Mouse (Mus musculus) urinary bladder, postnatal 25 days (tissue): ENCODE results near the gene Tspan5.

Experiments used
- DNase-seq: peaks from one replicate; pipeline ENCODE4 v3.0.0; 2022; ENCODE audit warnings: low spot score

Tspan5 gene

GRCm38 (mm10) chr3:138744030-138744774, 2.2 kb downstream of the Tspan5 start:
- no peak for DNase-seq

DNA sequence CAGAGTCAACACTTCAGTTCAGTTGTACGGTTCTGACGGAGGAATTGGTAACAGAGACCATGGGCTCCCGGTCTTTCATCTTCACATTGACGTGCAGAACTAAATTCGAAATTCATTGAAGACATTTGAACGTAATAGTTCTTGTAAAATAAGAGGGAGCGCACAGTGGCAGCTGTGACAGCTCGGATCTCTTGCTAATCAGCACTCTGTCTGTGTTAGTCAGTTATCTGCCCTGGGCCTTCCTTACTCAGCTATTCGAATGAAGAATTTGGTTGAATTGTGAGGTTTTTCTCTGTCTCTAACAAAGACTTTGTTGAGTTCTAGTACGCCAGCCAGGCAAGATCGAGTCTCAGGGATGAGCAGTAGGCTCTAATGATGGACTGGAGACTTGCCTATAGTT, 3.1 kb downstream of the Tspan5 start:
- DNase-seq = no peak

- no peak for DNase-seq
Observed at GRCm38 (mm10) chr3:138745596-138745995, 3.6 kb downstream of the Tspan5 start.

DNA sequence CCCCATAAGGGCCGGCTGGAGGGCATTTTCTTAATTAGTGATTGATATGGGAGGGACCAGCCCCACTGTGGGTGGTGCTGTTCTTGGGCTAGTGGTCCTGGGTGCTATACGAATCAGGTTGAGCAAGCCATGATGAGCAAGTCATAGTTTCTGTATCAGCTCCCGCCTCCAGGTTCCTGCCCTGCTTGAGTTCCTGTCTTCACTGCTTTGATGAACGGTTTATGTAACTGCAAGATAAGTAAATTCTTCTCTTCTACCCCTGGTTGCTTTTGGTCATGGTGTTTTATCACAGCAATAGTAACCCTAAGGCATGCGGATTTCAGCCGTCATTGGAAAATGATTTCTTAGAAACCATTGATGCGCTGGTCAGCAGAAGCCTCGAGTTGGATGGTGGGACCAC, 4.6 kb downstream of the Tspan5 start:
- DNase-seq = no peak

- no peak for DNase-seq
Observed at GRCm38 (mm10) chr3:138747035-138747434, 5.0 kb downstream of the Tspan5 start.

- DNase-seq = no peak
Observed at GRCm38 (mm10) chr3:138747985-138748384, 6.0 kb downstream of the Tspan5 start.

DNA sequence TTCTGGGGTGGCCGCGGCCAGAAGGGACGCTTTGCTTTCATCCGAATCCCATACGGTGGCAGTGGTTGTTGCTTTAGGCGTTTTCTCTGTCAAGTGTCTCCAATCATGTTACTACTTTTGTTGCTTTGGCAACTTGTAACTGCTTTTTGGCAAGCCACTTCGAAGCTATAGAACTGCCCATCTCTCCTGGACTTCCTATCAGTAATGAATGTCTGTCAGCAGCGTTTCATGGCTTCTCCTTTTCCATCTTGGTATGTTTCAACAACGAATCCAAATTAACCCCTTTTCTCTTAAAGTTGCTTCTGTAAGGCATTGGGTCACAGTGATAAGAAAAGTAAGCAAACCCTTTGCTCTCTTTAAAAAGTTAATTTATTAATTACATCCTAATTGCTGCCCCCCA, 7.7 kb downstream of the Tspan5 start:
- DNase-seq = no peak

DNA sequence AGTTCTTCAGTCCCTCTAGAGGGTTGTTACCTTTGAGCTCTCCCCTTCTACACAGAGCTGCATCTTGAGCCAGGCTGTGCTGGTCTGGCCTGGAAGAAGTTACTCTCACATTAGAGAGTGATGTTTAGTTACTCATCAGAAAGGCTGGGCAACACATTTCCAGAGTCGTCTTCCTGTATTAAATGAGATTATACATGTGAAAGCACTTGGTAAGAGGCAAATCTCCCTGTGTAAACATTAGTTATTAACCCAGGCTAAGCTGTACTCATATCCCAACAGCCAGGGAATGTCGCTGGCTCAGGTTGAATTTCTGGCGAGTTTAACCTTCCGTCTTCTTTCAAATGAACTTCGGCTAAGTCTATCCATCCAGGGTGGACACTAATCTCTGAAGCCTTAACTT, 9.3 kb downstream of the Tspan5 start:
- no peak for DNase-seq

GRCm38 (mm10) chr3:138752056-138752455, 10.1 kb downstream of the Tspan5 start:
- DNase-seq = no peak

DNA sequence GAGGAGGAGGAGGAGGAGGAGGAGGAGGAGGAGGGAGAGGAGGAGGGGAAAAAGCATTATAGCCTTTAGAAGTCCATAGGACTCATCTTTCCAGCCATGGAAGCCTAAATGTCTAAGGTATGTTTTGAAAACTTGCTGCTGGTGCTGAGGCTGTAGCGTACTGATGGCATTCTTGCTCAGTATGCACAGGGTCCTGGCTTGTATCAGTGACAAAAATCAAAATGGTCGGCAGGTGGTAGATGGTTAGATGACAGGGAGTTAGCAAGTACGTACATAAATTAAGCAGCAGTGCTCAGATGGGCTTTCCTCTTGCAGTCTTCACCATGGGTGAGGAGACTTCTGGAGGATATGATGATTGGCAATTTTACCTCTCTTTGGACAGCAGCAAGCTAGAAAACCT, 10.8 kb downstream of the Tspan5 start:
- no peak for DNase-seq

DNA sequence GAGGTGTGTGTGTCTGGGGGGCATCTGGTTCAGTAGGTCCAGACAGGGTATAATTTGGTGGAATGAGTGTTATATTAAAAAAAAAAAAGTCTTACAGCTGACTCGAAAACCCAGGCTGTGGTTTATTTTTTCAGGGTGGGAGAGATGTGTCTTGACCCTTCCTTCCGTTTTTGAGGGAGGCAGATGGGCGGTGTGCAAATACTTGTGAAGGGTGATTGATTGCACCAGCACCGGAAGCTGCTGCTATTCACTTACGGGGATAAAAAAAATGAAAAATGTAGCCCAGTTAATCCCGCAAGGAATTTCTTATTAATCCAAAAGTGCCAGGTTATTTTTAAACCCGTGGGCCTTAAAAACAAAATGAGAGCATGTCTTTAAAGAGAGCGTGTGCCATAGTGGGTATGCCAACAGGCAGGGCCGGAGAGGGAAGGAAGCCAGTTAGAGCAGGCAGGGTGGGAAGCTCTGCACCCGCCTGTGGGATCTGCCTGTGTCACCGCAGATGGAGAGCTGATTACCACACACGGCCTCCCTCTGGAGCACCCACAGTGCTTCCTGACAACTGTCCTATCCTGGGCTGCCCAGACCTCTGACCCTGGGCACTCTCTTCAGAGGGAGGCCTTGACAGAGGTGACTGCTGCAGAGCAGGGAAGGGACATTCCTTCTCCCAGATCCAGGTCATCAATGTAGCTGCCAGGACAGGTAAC, 11.3 kb downstream of the Tspan5 start:
- DNase-seq = no peak

DNA sequence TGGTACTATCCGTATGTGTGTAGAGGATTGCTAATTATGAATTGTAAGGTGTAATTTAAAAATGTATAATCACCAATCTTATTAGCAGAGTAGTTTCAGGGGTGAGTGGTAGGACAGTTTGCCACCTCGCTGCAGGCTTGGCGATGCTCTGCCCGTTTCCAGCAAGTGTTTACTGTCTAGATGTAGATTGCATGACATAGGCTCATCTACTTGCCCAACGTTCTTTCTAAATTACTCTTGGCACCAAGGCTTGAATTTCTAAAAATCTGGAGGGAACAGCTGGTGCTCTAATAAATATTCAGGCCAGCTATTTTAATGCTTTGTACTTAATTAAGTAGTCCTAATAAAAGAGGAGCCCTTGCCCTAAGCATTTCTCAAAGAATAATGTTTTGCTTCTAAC, 12.3 kb downstream of the Tspan5 start:
- no peak for DNase-seq

- no peak for DNase-seq
Observed at GRCm38 (mm10) chr3:138757283-138757682, 15.3 kb downstream of the Tspan5 start.

- DNase-seq = no peak
Observed at GRCm38 (mm10) chr3:138759968-138760684, 18.1 kb downstream of the Tspan5 start.

- no peak for DNase-seq
Observed at GRCm38 (mm10) chr3:138760685-138761119, 18.7 kb downstream of the Tspan5 start.

DNA sequence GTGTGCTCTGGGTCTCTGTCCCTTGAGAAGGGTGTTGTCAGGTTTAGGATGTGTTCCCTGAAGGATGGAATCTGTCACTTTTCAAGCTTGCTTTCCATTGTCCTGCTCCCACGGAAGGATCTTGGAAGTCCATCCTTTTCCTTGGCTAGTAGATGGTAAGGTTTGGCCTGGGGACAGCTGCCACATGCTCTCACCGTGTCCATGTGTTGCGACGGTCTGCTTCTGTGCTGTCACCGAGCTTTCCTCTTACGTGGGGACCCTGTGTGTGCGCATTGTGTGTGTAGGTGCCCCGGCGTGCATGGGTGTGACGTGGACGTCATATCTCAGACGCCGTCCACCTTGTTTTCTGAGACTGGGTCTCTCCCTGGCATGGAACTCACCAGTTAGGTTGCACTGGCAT, 19.5 kb downstream of the Tspan5 start:
- DNase-seq = no peak

DNA sequence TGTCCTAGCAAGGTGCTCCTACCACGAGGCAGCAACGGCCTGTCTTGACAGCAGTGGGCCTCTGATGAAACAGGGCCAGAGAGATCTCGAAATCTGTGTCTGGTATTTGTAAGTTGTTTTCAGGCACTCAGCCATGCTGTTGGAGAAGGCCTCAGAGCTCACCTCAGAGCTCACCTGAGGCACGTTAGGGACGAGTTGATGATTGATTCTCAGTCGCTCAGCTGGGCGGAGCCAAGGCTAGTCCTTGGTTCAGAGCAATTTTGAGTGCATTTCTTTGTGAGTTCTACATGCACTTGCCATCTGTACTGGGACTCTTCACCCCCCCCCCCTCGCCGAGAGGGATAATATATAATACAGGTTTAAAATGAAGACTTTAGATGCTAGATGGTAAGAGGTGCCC, 21.9 kb downstream of the Tspan5 start:
- no peak for DNase-seq

DNA sequence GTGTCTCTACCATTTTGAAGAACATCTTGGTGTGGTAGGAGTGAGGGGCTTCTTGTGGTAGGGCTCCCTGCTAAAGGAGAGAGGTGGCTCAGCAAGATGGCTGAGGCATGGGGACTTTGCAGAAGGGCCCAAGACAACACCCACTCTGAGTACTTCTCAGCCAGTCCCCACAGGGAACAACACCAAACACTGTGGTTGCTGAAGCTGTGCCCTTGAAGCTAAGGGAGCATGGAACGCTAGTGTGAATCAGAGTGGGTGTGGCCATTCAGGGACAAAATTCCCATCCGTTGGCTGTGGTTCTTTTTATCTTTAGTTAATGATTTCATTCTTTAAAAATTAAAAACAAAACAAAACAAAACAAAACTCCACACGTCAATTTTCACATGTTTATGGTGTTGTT, 22.8 kb downstream of the Tspan5 start:
- DNase-seq = no peak

DNA sequence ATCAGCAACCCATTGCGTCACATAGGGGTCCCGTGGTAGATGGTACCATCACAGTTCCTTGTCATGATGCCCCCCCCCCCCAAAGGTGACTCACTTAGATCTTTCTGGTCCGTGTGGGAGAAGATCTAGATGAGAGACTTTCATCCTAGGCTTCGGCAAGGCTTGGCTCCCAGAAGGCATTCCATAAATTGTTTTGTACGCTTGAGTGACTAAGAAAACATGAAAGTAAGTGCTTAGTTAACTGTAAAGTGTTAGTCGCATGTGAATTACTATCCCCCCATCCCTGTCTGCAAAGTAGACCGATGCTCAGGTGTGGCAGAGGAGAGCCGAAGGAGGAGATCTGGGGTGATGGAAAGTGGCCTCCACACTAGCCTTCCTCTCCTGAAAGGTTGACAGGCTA, 25.0 kb downstream of the Tspan5 start:
- no peak for DNase-seq

DNA sequence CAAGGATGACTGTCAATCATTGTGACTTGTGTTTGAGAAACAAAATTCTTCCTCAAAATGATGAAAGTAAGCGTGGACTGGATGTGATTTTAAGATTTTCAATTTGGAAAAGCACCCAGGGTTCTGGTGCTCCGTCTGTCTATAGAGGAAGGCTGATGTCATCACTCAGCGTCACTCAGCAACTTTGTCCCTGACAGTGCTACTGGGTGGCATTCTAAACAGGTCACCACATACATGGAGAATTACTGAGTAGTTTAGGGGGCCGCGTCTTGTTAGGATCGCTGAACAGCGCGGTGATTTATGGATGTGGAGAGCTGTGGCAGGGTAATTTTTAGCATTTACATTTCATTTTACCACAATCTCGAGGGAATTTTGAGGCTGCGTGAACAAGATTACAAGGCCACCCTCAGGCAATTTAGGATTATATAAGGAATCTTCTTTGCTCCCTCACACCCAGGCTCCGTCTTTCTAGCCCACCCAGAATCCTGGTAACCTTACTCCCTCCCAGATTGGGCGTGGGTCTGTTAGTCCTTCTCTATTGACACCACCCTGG, 26.6 kb downstream of the Tspan5 start:
- DNase-seq = no peak

- DNase-seq = no peak
Observed at GRCm38 (mm10) chr3:138770650-138771331, 28.8 kb downstream of the Tspan5 start.
